Mouse (Mus musculus) myocyte (in vitro differentiated cells): ENCODE results near the gene Tjp3. TPM values are rescaled to one million over a fixed set of nuclear protein-coding genes. Genes with fewer than 3 reads are reported as not detected.
A peak's percentile ranks its signal among the peaks of the same experiment; 100 is the strongest.

Experiments
- H3K27me3 ChIP-seq: one replicate; pipeline ENCODE4 v1.6.1; 2011; ENCODE audit not compliant: control insufficient read depth, insufficient read depth, insufficient read length
- H3K36me3 ChIP-seq: one replicate; pipeline ENCODE4 v1.6.1; 2011; ENCODE audit not compliant: control insufficient read depth, insufficient read depth
- H3K4me2 ChIP-seq: one replicate; pipeline ENCODE4 v1.6.1; 2011; ENCODE audit warnings: low read depth, control low read depth
- H3K4me3 ChIP-seq: one replicate; pipeline ENCODE4 v1.5.1; 2011; ENCODE audit warnings: mild to moderate bottlenecking, control low read depth, moderate library complexity
- H3K79me2 ChIP-seq: one replicate; pipeline ENCODE4 v1.6.1; 2011; ENCODE audit not compliant: control insufficient read depth, insufficient read depth
- H3ac ChIP-seq: one replicate; pipeline ENCODE4 v1.6.1; 2011; ENCODE audit not compliant: control insufficient read depth, insufficient read length
- CEBPB ChIP-seq: IDR thresholded peaks from 2 replicates; pipeline ENCODE4 v1.6.1; 2011; ENCODE audit warnings: mild to moderate bottlenecking, moderate library complexity; ENCODE audit not compliant: poor library complexity, insufficient read depth, severe bottlenecking
- E2F4 ChIP-seq: IDR thresholded peaks from one replicate; pipeline ENCODE4 v1.6.1; 2011; ENCODE audit warnings: mild to moderate bottlenecking, control low read depth, moderate library complexity; ENCODE audit not compliant: insufficient read depth
- MAX ChIP-seq: IDR thresholded peaks from one replicate; pipeline ENCODE4 v1.6.1; 2011; ENCODE audit warnings: low read depth, mild to moderate bottlenecking, control low read depth
- MYOD1 ChIP-seq, 3 experiments: IDR thresholded peaks; one replicate each; pipeline ENCODE4 v1.6.1; 2011; ENCODE audit warnings: control low read depth in 2 of 3, low read depth in 2 of 3, mild to moderate bottlenecking in 2 of 3, moderate library complexity in 1 of 3; ENCODE audit not compliant: insufficient read length in 2 of 3, control insufficient read depth in 1 of 3
- MYOG ChIP-seq, 3 experiments: IDR thresholded peaks; one replicate each; pipeline ENCODE4 v1.6.1; 2011; ENCODE audit warnings: control low read depth in 2 of 3, low read depth in 2 of 3, mild to moderate bottlenecking in 2 of 3; ENCODE audit not compliant: insufficient read length in 2 of 3, control insufficient read depth in 1 of 3, insufficient read depth in 1 of 3
- POLR2A ChIP-seq: IDR thresholded peaks from one replicate; pipeline ENCODE4 v1.6.1; 2011; ENCODE audit warnings: low read depth, mild to moderate bottlenecking, control low read depth, moderate library complexity; ENCODE audit not compliant: insufficient read length
- POLR2AphosphoS2 ChIP-seq: IDR thresholded peaks from one replicate; pipeline ENCODE4 v1.6.1; 2011; ENCODE audit warnings: low read depth, control low read depth; ENCODE audit not compliant: insufficient read length
- REST ChIP-seq: IDR thresholded peaks from one replicate; pipeline ENCODE4 v1.6.1; 2011; ENCODE audit warnings: mild to moderate bottlenecking, control low read depth, moderate library complexity; ENCODE audit not compliant: insufficient read depth, insufficient read length
- SRF ChIP-seq: IDR thresholded peaks from one replicate; pipeline ENCODE4 v1.6.1; 2011; ENCODE audit warnings: low read depth; ENCODE audit not compliant: control insufficient read depth, insufficient read length
- TCF12 ChIP-seq: IDR thresholded peaks from one replicate; pipeline ENCODE4 v1.6.1; 2011; ENCODE audit warnings: mild to moderate bottlenecking, control low read depth; ENCODE audit not compliant: poor library complexity, insufficient read depth, severe bottlenecking
- TCF3 ChIP-seq: IDR thresholded peaks from one replicate; pipeline ENCODE4 v1.6.1; 2011; ENCODE audit warnings: low read depth, control low read depth; ENCODE audit not compliant: insufficient read length
- USF1 ChIP-seq: IDR thresholded peaks from one replicate; pipeline ENCODE4 v1.6.1; 2011; ENCODE audit warnings: low read depth, mild to moderate bottlenecking, control low read depth, moderate library complexity
- polyA plus RNA-seq: library from polyadenylated mRNA; unstranded; fragments of >200 nt; fragmentation: generic; extraction: Trizol; gene quantifications from one replicate; pipeline ENCODE4 v1.2.1, GENCODE M21; 2012; ENCODE audit warnings: missing spikeins

Tjp3 gene
- polyA plus RNA-seq, 1 experiment, result 0.17 TPM

- H3K36me3 ChIP-seq, result no peaks in the 10 kb centered on the region
- H3K4me3 ChIP-seq, result peak within 1 kb of the TSS; percentile 86
- no peaks in the 10 kb centered on the region for H3K27me3 ChIP-seq
Measured at GRCm38 (mm10) chr10:81266211-81267105, 24.9 kb downstream of the Tjp3 start, which contains the start of the genes Mrpl54 and Apba3. TSS of gene Mrpl54 (minus strand) at chr10:81266934. TSS of gene Apba3 (plus strand) at chr10:81266960.

GRCm38 (mm10) chr10:81265540-81265939 is 25.8 kb downstream of the Tjp3 start:
- H3ac ChIP-seq, result no peak overlapping the region
- peaks cover 34% of the 10 kb centered on the region for H3K79me2 ChIP-seq
- H3K27me3 ChIP-seq, result no peaks in the 10 kb centered on the region
- TF ChIP-seq MYOD1 (IDR thresholded peaks at IDR 0.05; ENCODE audit: control insufficient read depth in 1 of 3, insufficient read length in 2 of 3, low read depth in 2 of 3) (no peak), USF1 (no peak), TCF3 (no peak), E2F4 (no peak), CEBPB (no peak), MAX (no peak), SRF (no peak), REST (no peak), TCF12 (no peak), POLR2A (no peak), MYOG (IDR thresholded peaks at IDR 0.05; ENCODE audit: control insufficient read depth in 1 of 3, insufficient read depth in 1 of 3, insufficient read length in 2 of 3, low read depth in 2 of 3) (no peak), POLR2AphosphoS2 (no peak)
- H3K4me2 ChIP-seq, result peak overlapping the region; percentile 75
- peak overlapping the region; percentile 86 for H3K4me3 ChIP-seq
- no peaks in the 10 kb centered on the region for H3K36me3 ChIP-seq

More at GRCm38 (mm10) chr10:81266211-81267105, 24.9 kb downstream of the Tjp3 start, which contains the start of the genes Mrpl54 and Apba3:
- peak within 1 kb of the TSS; percentile 75 for H3K4me2 ChIP-seq
- peaks cover 34% of the 10 kb centered on the region for H3K79me2 ChIP-seq
- peak within 1 kb of the TSS; percentile 26 for H3ac ChIP-seq
- TF ChIP-seq MAX, result peak; percentile 29
- no peak for TF ChIP-seq TCF12
- TF ChIP-seq USF1, result peak; percentile 25
- peak; percentile 86 for TF ChIP-seq POLR2AphosphoS2
- TF ChIP-seq MYOD1 (IDR thresholded peaks at IDR 0.05; ENCODE audit: control insufficient read depth in 1 of 3, insufficient read length in 2 of 3, low read depth in 2 of 3), result peak in 1 of 3 experiments; percentile 2
- TF ChIP-seq CEBPB, result peak; percentile 49; the same call in 1 of the 2 replicates
- TF ChIP-seq POLR2A, result peak; percentile 90
- no peak for TF ChIP-seq TCF3
- TF ChIP-seq E2F4, result no peak
- TF ChIP-seq SRF, result no peak

- Histone ChIP-seq H3K4me3 (no peak overlapping the region), H3K36me3 (no peaks in the 10 kb centered on the region), H3K4me2 (no peak overlapping the region), H3K79me2 (peaks cover 16% of the 10 kb centered on the region), H3ac (no peak overlapping the region), H3K27me3 (peaks cover 19% of the 10 kb centered on the region)
- TF ChIP-seq SRF, result no peak
Measured at GRCm38 (mm10) chr10:81261025-81261424, 30.4 kb downstream of the Tjp3 start.

GRCm38 (mm10) chr10:81259225-81259884 is 32.0 kb downstream of the Tjp3 start:
- H3K27me3 ChIP-seq, result peaks cover 19% of the 10 kb centered on the region

More at GRCm38 (mm10) chr10:81259225-81259884, 32.0 kb downstream of the Tjp3 start:
- H3K4me2 ChIP-seq, result no peak overlapping the region
- no peak for TF ChIP-seq MYOG (IDR thresholded peaks at IDR 0.05; ENCODE audit: control insufficient read depth in 1 of 3, insufficient read depth in 1 of 3, insufficient read length in 2 of 3, low read depth in 2 of 3)
- no peak for TF ChIP-seq USF1
- TF ChIP-seq E2F4, result no peak
- TF ChIP-seq REST, result no peak
- peak; percentile 46 for TF ChIP-seq POLR2AphosphoS2
- TF ChIP-seq TCF3, result no peak
- TF ChIP-seq TCF12, result no peak
- no peak overlapping the region for H3K4me3 ChIP-seq
- H3ac ChIP-seq, result no peak overlapping the region
- no peaks in the 10 kb centered on the region for H3K79me2 ChIP-seq
- no peaks in the 10 kb centered on the region for H3K36me3 ChIP-seq
